Mouse (Mus musculus) left cerebral cortex, adult 6 months (tissue): ENCODE results near the gene Jmjd7. TPM values are rescaled to one million over a fixed set of nuclear protein-coding genes. Genes with fewer than 3 reads are reported as not detected.

Source experiments
- long read RNA-seq, 2 experiments: library from polyadenylated mRNA; unstranded; transcript quantifications; one replicate each; pipeline ENCODE4 v2.0.0; 2019 to 2020
- polyA plus RNA-seq: library from polyadenylated mRNA; unstranded; fragments of <200 nt; fragmentation: Nextera tagmentation; gene quantifications from 2 replicates; pipeline ENCODE4 v1.2.3, GENCODE M21; 2021

Jmjd7 gene
- polyA plus RNA-seq: 5.1 and 5.2 TPM in 2 replicates
- long read RNA-seq, experiment 1, partial matches to known transcripts: 1 of 9 reads
- long read RNA-seq, experiment 1, other reads (novel, unspliced or antisense): 4 of 9 reads
- long read RNA-seq, experiment 2, partial matches to known transcripts: 0 of 3 reads
- long read RNA-seq, experiment 2, other reads (novel, unspliced or antisense): 1 of 3 reads

DNA sequence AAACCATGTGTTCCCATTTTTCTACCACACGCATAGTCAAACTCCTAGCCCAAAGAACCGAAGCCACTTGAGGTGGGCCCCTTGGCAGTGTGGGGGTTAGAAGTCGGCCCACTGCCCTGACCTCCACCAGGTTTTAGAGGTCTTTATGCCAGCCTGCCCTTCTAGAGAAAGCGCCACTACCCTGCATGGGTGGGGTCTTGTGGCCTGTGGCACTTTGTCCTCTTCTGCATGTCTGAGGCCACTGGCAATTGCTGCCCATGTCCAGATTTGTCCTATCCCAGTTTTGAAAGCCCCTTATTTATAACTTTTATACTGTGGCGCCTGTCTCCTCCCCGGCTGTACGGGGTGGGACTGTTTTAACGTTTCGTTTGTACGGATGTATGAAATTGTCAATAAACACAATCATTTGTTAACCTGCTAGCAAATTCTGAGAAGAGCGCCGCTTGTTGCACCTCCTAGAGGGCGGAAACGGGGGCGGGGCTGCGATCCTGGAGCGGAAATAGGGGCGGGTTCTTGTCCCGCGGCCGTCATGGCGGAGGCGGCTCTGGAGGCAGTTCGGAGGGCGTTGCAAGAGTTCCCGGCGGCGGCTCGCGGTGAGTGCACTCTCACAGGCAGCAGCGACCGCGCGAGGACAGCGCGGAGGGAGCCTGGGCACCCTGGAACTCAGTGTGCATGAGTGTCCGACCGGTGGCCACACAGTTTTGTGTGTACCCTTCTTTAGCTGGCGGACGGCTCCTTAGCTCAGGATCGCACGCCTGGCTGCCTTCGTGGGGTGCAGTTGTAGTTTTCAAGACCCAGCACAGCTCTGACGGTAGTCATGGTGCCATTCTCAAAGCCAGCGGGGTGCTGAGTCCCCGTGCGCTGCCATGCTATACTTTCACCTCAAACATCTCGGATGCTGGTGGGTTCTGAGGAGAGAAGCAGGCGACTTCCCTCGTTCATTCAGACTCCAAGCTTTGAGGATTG lies at the start of gene Jmjd7, which contains the start of gene Gm28042:
Jmjd7 (plus strand) TSS at position 500 of the 966 bp plus-strand sequence.
Gm28042 (plus strand) TSS at position 510 of the 966 bp plus-strand sequence.

GRCm38 (mm10) chr2:120032726-120033467 lies 5.6 kb downstream of the Jmjd7 start, which contains the start of gene Pla2g4b:
Pla2g4b (plus strand) TSS chr2:120033417.

Other genes with a start within 250 kb of the Jmjd7 start
- gene Rpap1, start 239.9 kb upstream of the Jmjd7 start, polyA plus RNA-seq: 4.6 and 6.0 TPM in 2 replicates
- 32.4 and 46.0 TPM in 2 replicates for gene Tyro3, start 229.8 kb upstream of the Jmjd7 start, polyA plus RNA-seq
- gene Mga, start 130.3 kb upstream of the Jmjd7 start, polyA plus RNA-seq: 6.5 and 9.5 TPM in 2 replicates
- gene Mapkbp1, start 54.8 kb upstream of the Jmjd7 start, polyA plus RNA-seq: 2.8 and 3.3 TPM in 2 replicates
- 2.1 and 2.4 TPM in 2 replicates for gene Gm28042, start within 50 bp of the Jmjd7 start, polyA plus RNA-seq
- 1.2 TPM in 1 of 2 replicates, not detected in the other for gene Pla2g4b, start 5.9 kb downstream of the Jmjd7 start, polyA plus RNA-seq
- gene Ehd4, start 127.1 kb downstream of the Jmjd7 start, polyA plus RNA-seq: 8.2 and 10.7 TPM in 2 replicates
- 2.7 and 2.9 TPM in 2 replicates for gene Pla2g4e, start 217.9 kb downstream of the Jmjd7 start, polyA plus RNA-seq